Mouse (Mus musculus) C3H10T1/2 (cell line): ENCODE results near the gene Cox18. TPM values are rescaled to one million over a fixed set of nuclear protein-coding genes. Genes with fewer than 3 reads are reported as not detected.

Experiments
- polyA plus RNA-seq, 2 experiments: library from polyadenylated mRNA; unstranded; fragments of >200 nt; fragmentation: generic; extraction: Trizol; gene quantifications; one replicate each; pipeline ENCODE4 v1.2.1; 2012; ENCODE audit warnings: missing spikeins in 2 of 2

The Cox18 gene
- 10 to 100 TPM; 20.5 to 22.2 TPM for polyA plus RNA-seq

GRCm38 (mm10) chr5:90223534-90224381, at the start of gene Cox18:
TSS of gene Cox18 (minus strand) at chr5:90224001.

Other genes with a start within 250 kb of the Cox18 start
- gene Ankrd17, start 142.6 kb upstream of the Cox18 start, polyA plus RNA-seq: 10 to 100 TPM in 1 of 2 experiments, 1 to 10 TPM in 1; 8.6 to 24.1 TPM
- gene Gm9958, start 143.2 kb upstream of the Cox18 start, polyA plus RNA-seq: 1 to 10 TPM in 1 of 2 experiments, under 1 TPM in 1; 0.28 to 1.8 TPM
- gene Alb, start 236.9 kb upstream of the Cox18 start, polyA plus RNA-seq: not detected